Mouse (Mus musculus): ENCODE data around the gene Grm5. TPM values are rescaled to one million over a fixed set of nuclear protein-coding genes. Genes with fewer than 3 reads are reported as not detected.

Grm5 gene
- 0.20 TPM for polyA plus RNA-seq (2014; fragmentation: Illumina TruSeq; extraction: RNeasy Lipid Tissue Mini Kit (QIAGEN cat#74804); ENCODE audit: low read depth, low replicate concordance)

GRCm38 (mm10) chr7:87583868-87584267 is at the start of gene Grm5:
Gene Grm5, plus strand, starts transcription at chr7:87584168.

Other genes starting within 250 kb of the Grm5 start
- not detected for gene Tyr, start 90.7 kb upstream of the Grm5 start, polyA plus RNA-seq (2014; fragmentation: Illumina TruSeq; extraction: RNeasy Lipid Tissue Mini Kit (QIAGEN cat#74804); ENCODE audit: low read depth, low replicate concordance)